Mouse (Mus musculus) small intestine, adult 2 months (tissue): ENCODE measurements around the gene Ube2l3. TPM values are rescaled to one million over a fixed set of nuclear protein-coding genes. Genes with fewer than 3 reads are reported as not detected.
"Not testable (repeated sequence)": the region's sequence is repeated elsewhere in the genome, so short reads cannot be mapped to it uniquely, and the experiment has no call there.

Source experiments
- H3K27ac ChIP-seq: fragments of 200-500 bp; 2 replicates; pipeline ENCODE4 v1.5.1; 2012; ENCODE audit warnings: low read depth, low read length, control low read depth, inconsistent platforms; ENCODE audit not compliant: insufficient read depth
- H3K27me3 ChIP-seq: fragments of 200-500 bp; 2 replicates; pipeline ENCODE4 v1.6.1; 2012; ENCODE audit warnings: mild to moderate bottlenecking, moderate library complexity, low read length, inconsistent platforms; ENCODE audit not compliant: control insufficient read depth, insufficient read depth
- H3K36me3 ChIP-seq: fragments of 200-500 bp; 2 replicates; pipeline ENCODE4 v1.6.1; 2012; ENCODE audit warnings: mild to moderate bottlenecking, low read length, control low read depth, inconsistent platforms; ENCODE audit not compliant: control insufficient read depth, insufficient read depth
- H3K4me1 ChIP-seq: fragments of 200-500 bp; 2 replicates; pipeline ENCODE4 v1.6.1; 2012; ENCODE audit warnings: low read length, inconsistent platforms, mixed read lengths; ENCODE audit not compliant: control insufficient read depth, insufficient read depth, insufficient read length
- H3K4me3 ChIP-seq: fragments of 200-500 bp; 2 replicates; pipeline ENCODE4 v1.5.1; 2012; ENCODE audit warnings: low read depth, mild to moderate bottlenecking, control low read depth, inconsistent platforms, low read length, moderate library complexity
- CTCF ChIP-seq: fragments of 200-500 bp; IDR thresholded peaks from 2 replicates; pipeline ENCODE4 v1.5.1; 2012; ENCODE audit warnings: low read depth, mild to moderate bottlenecking, control low read depth, inconsistent platforms, low read length, moderate library complexity, mixed read lengths; ENCODE audit not compliant: insufficient replicate concordance, insufficient read length; ENCODE audit errors: extremely low read depth
- POLR2A ChIP-seq: fragments of 200-500 bp; IDR thresholded peaks from 2 replicates; pipeline ENCODE4 v1.6.1; 2012; ENCODE audit warnings: low read depth, mild to moderate bottlenecking, control low read depth, inconsistent platforms, low read length, moderate library complexity
- WGBS: fragments of 180-500 bp; shearing (Covaris S2); methylation state at CpG from one replicate; pipeline ENCODE4 v1.1.7; 2018; 5-methylcytosine and 5-hydroxymethylcytosine counted together
- polyA plus RNA-seq: library from polyadenylated mRNA; depleted of rRNA; stranded (reverse); fragments of >200 nt; gene quantifications from 2 replicates; pipeline ENCODE4 v1.2.3, GENCODE M21; 2012

Ube2l3 gene
- polyA plus RNA-seq, 1 experiment = 62.7 TPM

- peaks cover 16% of the 10 kb centered on the region; the same call in 1 of the 2 replicates for H3K4me1 ChIP-seq
- WGBS = 79% methylated on average over 5 of the region's 5 CpGs
- H3K36me3 ChIP-seq = peaks cover 20% of the 10 kb centered on the region
- no peak overlapping the region for H3K27ac ChIP-seq
- H3K4me3 ChIP-seq = no peak overlapping the region
- H3K27me3 ChIP-seq = no peaks in the 10 kb centered on the region
- TF ChIP-seq POLR2A (no peak), CTCF (no peak)
These were observed 34.4 kb downstream of the Ube2l3 start for GRCm38 (mm10) chr16:17168049-17168448.

GRCm38 (mm10) chr16:17167179-17167578, 35.3 kb downstream of the Ube2l3 start:
- H3K4me3 ChIP-seq = no peak overlapping the region
- peak overlapping the region; percentile 79 for H3K27ac ChIP-seq
- H3K4me1 ChIP-seq = peaks cover 16% of the 10 kb centered on the region; the same call in 1 of the 2 replicates
- H3K36me3 ChIP-seq = peaks cover 13% of the 10 kb centered on the region
- TF ChIP-seq POLR2A (no peak), CTCF (no peak)
- no peaks in the 10 kb centered on the region for H3K27me3 ChIP-seq

- peak overlapping the region; percentile 79 for H3K27ac ChIP-seq
- peaks cover 16% of the 10 kb centered on the region; the same call in 1 of the 2 replicates for H3K4me1 ChIP-seq
- not testable (repeated sequence) for H3K27me3 ChIP-seq, H3K36me3 ChIP-seq, H3K4me3 ChIP-seq
- WGBS = 38% methylated on average over 1 of the region's 1 CpGs
These were observed 37.0 kb downstream of the Ube2l3 start for GRCm38 (mm10) chr16:17165478-17165877.

GRCm38 (mm10) chr16:17154346-17154745, 48.1 kb downstream of the Ube2l3 start:
- H3K27ac ChIP-seq = no peak overlapping the region
- 82% methylated on average over 2 of the region's 2 CpGs for WGBS

GRCm38 (mm10) chr16:17151874-17152273, 50.6 kb downstream of the Ube2l3 start:
- WGBS = over 99% methylated on average over 4 of the region's 4 CpGs
- Histone ChIP-seq H3K27me3 (no peaks in the 10 kb centered on the region), H3K4me1 (peaks cover 27% of the 10 kb centered on the region), H3K27ac (peak overlapping the region; percentile 98), H3K36me3 (peaks cover 20% of the 10 kb centered on the region), H3K4me3 (no peak overlapping the region)
- TF ChIP-seq POLR2A = no peak
- TF ChIP-seq CTCF = no peak

More at GRCm38 (mm10) chr16:17154346-17154745, 48.1 kb downstream of the Ube2l3 start:
- Histone ChIP-seq H3K4me3 (no peak overlapping the region), H3K27me3 (no peaks in the 10 kb centered on the region), H3K4me1 (peaks cover 17% of the 10 kb centered on the region), H3K36me3 (peaks cover 34% of the 10 kb centered on the region)
- no peak for TF ChIP-seq CTCF
- no peak for TF ChIP-seq POLR2A

GRCm38 (mm10) chr16:17150520-17151258, 51.8 kb downstream of the Ube2l3 start:
- WGBS = 32% methylated on average over 7 of the region's 7 CpGs
- Histone ChIP-seq H3K27ac (peak overlapping the region; percentile 98), H3K36me3 (peaks cover 14% of the 10 kb centered on the region), H3K4me1 (peaks cover 27% of the 10 kb centered on the region), H3K4me3 (peak overlapping the region; percentile 27; the same call in 1 of the 2 replicates), H3K27me3 (no peaks in the 10 kb centered on the region)
- TF ChIP-seq POLR2A (peak; percentile 67; the same call in 1 of the 2 replicates), CTCF (no peak)

GRCm38 (mm10) chr16:17148084-17148483, 54.4 kb downstream of the Ube2l3 start:
- Histone ChIP-seq H3K27ac (0 out of 2 replicates have a peak overlapping the region, but pooled peaks have one; percentile 14), H3K27me3 (no peaks in the 10 kb centered on the region), H3K4me1 (peaks cover 27% of the 10 kb centered on the region), H3K36me3 (peaks cover 6% of the 10 kb centered on the region), H3K4me3 (peak overlapping the region; percentile 77)
- 33% methylated on average over 16 of the region's 16 CpGs for WGBS
- TF ChIP-seq POLR2A (no peak), CTCF (no peak)
